Mouse (Mus musculus): Measurements from ENCODE around the gene Lrcol1. TPM values are rescaled to one million over a fixed set of nuclear protein-coding genes. Genes with fewer than 3 reads are reported as not detected.

Lrcol1 gene
- polyA plus RNA-seq, 1 experiment from 2014 or later: not detected

DNA sequence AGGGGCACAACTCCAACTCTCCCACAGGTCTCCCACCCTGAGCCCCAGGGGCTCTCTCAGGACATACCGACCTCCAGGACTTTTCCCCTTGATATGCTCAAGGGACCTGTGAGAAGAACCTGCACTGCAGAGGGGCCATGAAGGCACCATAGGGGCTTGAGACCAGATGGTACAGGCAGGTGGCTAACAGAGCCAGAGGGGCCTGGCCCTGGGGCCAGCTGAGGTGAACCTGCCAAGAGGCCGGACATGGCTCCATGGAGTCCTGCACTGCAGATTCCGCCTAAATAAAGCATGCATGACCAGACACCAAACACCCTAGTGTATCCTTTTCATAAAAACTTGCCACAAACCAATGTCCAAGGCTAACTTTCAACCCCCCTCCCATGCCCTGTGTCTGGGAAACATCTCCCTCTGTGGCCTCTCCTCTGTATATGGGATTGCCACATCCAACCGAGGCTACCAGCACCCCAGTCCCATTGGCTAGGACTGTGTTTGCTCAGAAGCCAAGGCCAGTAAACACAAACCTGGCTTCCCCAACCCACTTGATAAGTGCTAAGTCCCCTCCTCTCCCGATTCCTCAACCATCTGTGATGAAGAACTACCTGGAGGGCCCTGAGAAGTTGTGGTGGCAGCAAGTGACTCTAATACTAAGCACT is 50.6 kb downstream of the Lrcol1 start:
- H3K27ac ChIP-seq (ENCODE audit: low read depth, low read length): no peak overlapping the region
- H3K9me3 ChIP-seq (ENCODE audit: control insufficient read depth, low read length): no peaks in the 10 kb centered on the region
- H3K4me3 ChIP-seq (ENCODE audit: low read depth, low read length): no peak overlapping the region
- H3K4me1 ChIP-seq (ENCODE audit: control insufficient read depth, insufficient read depth, low read length): no peaks in the 10 kb centered on the region
- no peak overlapping the region for H3K4me2 ChIP-seq
- 87% methylated on average over 5 of the region's 5 CpGs for WGBS
- no peak overlapping the region for H3K9ac ChIP-seq (ENCODE audit: low read length)
- H3K27me3 ChIP-seq (ENCODE audit: control insufficient read depth, insufficient read depth, low read length): no peaks in the 10 kb centered on the region
- ATAC-seq (ENCODE audit: low FRiP score) (no peak), DNase-seq (ENCODE audit: low spot score, missing footprints) (no peak)
- no peaks in the 10 kb centered on the region for H3K36me3 ChIP-seq (ENCODE audit: control insufficient read depth, insufficient read depth, low read length)

DNA sequence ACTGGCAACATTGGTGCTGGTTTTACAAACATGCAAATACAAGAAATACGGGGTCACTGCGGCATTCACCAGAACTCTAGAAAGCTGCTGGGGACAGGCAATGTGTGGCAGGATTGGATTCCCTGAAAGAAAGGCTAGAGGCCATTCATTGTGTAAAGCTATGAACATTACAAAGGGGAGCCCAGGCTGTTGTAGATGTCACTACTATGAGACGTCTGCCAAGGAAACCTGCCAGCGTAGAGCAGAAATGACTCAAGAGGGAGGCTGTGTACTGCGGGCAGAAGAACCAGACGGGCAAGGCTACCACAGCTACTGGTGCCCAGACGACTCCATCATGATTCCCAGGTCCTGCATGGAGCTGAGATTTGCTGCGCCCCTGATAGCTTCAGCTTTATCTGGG is 56.6 kb downstream of the Lrcol1 start:
- no peaks in the 10 kb centered on the region for H3K9me3 ChIP-seq (ENCODE audit: control insufficient read depth, low read length)
- DNase-seq (ENCODE audit: low spot score, missing footprints) (no peak), ATAC-seq (ENCODE audit: low FRiP score) (no peak)
- no peaks in the 10 kb centered on the region for H3K27me3 ChIP-seq (ENCODE audit: control insufficient read depth, insufficient read depth, low read length)
- H3K4me3 ChIP-seq (ENCODE audit: low read depth, low read length): no peak overlapping the region
- H3K4me2 ChIP-seq: no peak overlapping the region
- no peak overlapping the region for H3K9ac ChIP-seq (ENCODE audit: low read length)
- 90% methylated on average over 8 of the region's 8 CpGs for WGBS
- H3K4me1 ChIP-seq (ENCODE audit: control insufficient read depth, insufficient read depth, low read length): no peaks in the 10 kb centered on the region; the same call in 1 of the 2 replicates
- no peak overlapping the region for H3K27ac ChIP-seq (ENCODE audit: low read depth, low read length)
- no peaks in the 10 kb centered on the region for H3K36me3 ChIP-seq (ENCODE audit: control insufficient read depth, insufficient read depth, low read length)

- Histone ChIP-seq H3K9ac (ENCODE audit: low read length) (no peak overlapping the region), H3K27ac (ENCODE audit: low read depth, low read length) (no peak overlapping the region), H3K4me3 (ENCODE audit: low read depth, low read length) (no peak overlapping the region), H3K4me2 (no peak overlapping the region), H3K4me1 (ENCODE audit: control insufficient read depth, insufficient read depth, low read length) (peaks cover 6% of the 10 kb centered on the region), H3K27me3 (ENCODE audit: control insufficient read depth, insufficient read depth, low read length) (no peaks in the 10 kb centered on the region), H3K36me3 (ENCODE audit: control insufficient read depth, insufficient read depth, low read length) (no peaks in the 10 kb centered on the region), H3K9me3 (ENCODE audit: control insufficient read depth, low read length) (no peaks in the 10 kb centered on the region)
- 96% methylated on average over 2 of the region's 2 CpGs for WGBS
- no peak for DNase-seq (ENCODE audit: low spot score, missing footprints)
- ATAC-seq (ENCODE audit: low FRiP score): no peak
These were observed 58.0 kb downstream of the Lrcol1 start for GRCm38 (mm10) chr5:110402557-110402956.

GRCm38 (mm10) chr5:110403931-110404330 is 59.4 kb downstream of the Lrcol1 start:
- no peak for DNase-seq (ENCODE audit: low spot score, missing footprints)
- 76% methylated on average over 3 of the region's 3 CpGs for WGBS
- ATAC-seq (ENCODE audit: low FRiP score): no peak
- H3K4me2 ChIP-seq: no peak overlapping the region
- H3K9ac ChIP-seq (ENCODE audit: low read length): no peak overlapping the region
- H3K9me3 ChIP-seq (ENCODE audit: control insufficient read depth, low read length): no peaks in the 10 kb centered on the region
- H3K27me3 ChIP-seq (ENCODE audit: control insufficient read depth, insufficient read depth, low read length): no peaks in the 10 kb centered on the region
- H3K27ac ChIP-seq (ENCODE audit: low read depth, low read length): no peak overlapping the region
- H3K4me3 ChIP-seq (ENCODE audit: low read depth, low read length): no peak overlapping the region
- no peaks in the 10 kb centered on the region for H3K36me3 ChIP-seq (ENCODE audit: control insufficient read depth, insufficient read depth, low read length)
- H3K4me1 ChIP-seq (ENCODE audit: control insufficient read depth, insufficient read depth, low read length): peaks cover 6% of the 10 kb centered on the region

Other genes with a start within 250 kb of the Lrcol1 start
- gene Plcxd1, start 244.8 kb upstream of the Lrcol1 start, polyA plus RNA-seq (2014; fragmentation: Nextera tagmentation; extraction: Ambion mirVana): 0.28 and 0.41 TPM in 2 replicates
- gene Gtpbp6, start 236.5 kb upstream of the Lrcol1 start, polyA plus RNA-seq (2014; fragmentation: Nextera tagmentation; extraction: Ambion mirVana): 23.9 and 24.7 TPM in 2 replicates
- 5.8 and 6.4 TPM in 2 replicates for gene Zfp605, start 234.6 kb upstream of the Lrcol1 start, polyA plus RNA-seq (2014; fragmentation: Nextera tagmentation; extraction: Ambion mirVana)
- gene Chfr, start 208.9 kb upstream of the Lrcol1 start, polyA plus RNA-seq (2014; fragmentation: Nextera tagmentation; extraction: Ambion mirVana): 74.2 and 84.5 TPM in 2 replicates
- gene Golga3, start 168.0 kb upstream of the Lrcol1 start, polyA plus RNA-seq (2014; fragmentation: Nextera tagmentation; extraction: Ambion mirVana): 17.9 and 19.7 TPM in 2 replicates
- 37.5 and 43.7 TPM in 2 replicates for gene Ankle2, start 113.7 kb upstream of the Lrcol1 start, polyA plus RNA-seq (2014; fragmentation: Nextera tagmentation; extraction: Ambion mirVana)
- gene Pgam5, start 74.8 kb upstream of the Lrcol1 start, polyA plus RNA-seq (2014; fragmentation: Nextera tagmentation; extraction: Ambion mirVana): 90.4 and 97.6 TPM in 2 replicates
- gene Pxmp2, start 58.5 kb upstream of the Lrcol1 start, polyA plus RNA-seq (2014; fragmentation: Nextera tagmentation; extraction: Ambion mirVana): 11.5 and 13.3 TPM in 2 replicates
- gene Pole, start 58.4 kb upstream of the Lrcol1 start, polyA plus RNA-seq (2014; fragmentation: Nextera tagmentation; extraction: Ambion mirVana): 39.4 and 39.6 TPM in 2 replicates
- 0.88 and 0.92 TPM in 2 replicates for gene P2rx2, start 1.5 kb upstream of the Lrcol1 start, polyA plus RNA-seq (2014; fragmentation: Nextera tagmentation; extraction: Ambion mirVana)
- gene Fbrsl1, start 103.8 kb downstream of the Lrcol1 start, polyA plus RNA-seq (2014; fragmentation: Nextera tagmentation; extraction: Ambion mirVana): 11.3 and 14.9 TPM in 2 replicates
- 5.0 and 5.8 TPM in 2 replicates for gene Galnt9, start 199.6 kb downstream of the Lrcol1 start, polyA plus RNA-seq (2014; fragmentation: Nextera tagmentation; extraction: Ambion mirVana)

All from midbrain, embryonic 11.5 days (tissue).